Mouse (Mus musculus) small intestine, adult 2 months (tissue): ENCODE results near the gene Eci1.

Source experiments
- CTCF ChIP-seq: fragments of 200-500 bp; IDR thresholded peaks from 2 replicates; pipeline ENCODE4 v1.5.1; 2012; ENCODE audit warnings: low read depth, mild to moderate bottlenecking, control low read depth, inconsistent platforms, low read length, moderate library complexity, mixed read lengths; ENCODE audit not compliant: insufficient replicate concordance, insufficient read length; ENCODE audit errors: extremely low read depth
- POLR2A ChIP-seq: fragments of 200-500 bp; IDR thresholded peaks from 2 replicates; pipeline ENCODE4 v1.6.1; 2012; ENCODE audit warnings: low read depth, mild to moderate bottlenecking, control low read depth, inconsistent platforms, low read length, moderate library complexity

DNA sequence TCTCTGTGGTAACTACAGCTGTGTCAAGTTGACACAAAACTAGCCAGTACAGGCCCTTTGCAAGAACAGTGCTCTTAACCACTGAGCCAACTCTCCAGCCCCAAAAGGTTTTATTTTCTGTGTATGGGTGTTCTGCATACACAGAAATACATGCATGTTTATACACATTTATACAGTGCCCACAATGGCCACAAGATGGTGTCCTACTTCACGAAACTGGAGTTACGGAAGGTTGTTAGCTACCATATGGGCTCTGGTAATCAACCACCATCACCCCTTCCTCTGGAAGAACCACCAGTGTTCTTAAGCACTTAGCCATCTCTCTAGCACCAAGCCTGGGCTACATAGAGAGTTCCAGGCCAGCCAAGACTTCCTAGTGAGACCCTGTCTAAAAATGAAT is 35.1 kb downstream of the Eci1 start:
- TF ChIP-seq CTCF = no peak
- no peak for TF ChIP-seq POLR2A
